Comparison of ENCODE assay signal across 8 mouse cellular contexts in the genomic region with DNA sequence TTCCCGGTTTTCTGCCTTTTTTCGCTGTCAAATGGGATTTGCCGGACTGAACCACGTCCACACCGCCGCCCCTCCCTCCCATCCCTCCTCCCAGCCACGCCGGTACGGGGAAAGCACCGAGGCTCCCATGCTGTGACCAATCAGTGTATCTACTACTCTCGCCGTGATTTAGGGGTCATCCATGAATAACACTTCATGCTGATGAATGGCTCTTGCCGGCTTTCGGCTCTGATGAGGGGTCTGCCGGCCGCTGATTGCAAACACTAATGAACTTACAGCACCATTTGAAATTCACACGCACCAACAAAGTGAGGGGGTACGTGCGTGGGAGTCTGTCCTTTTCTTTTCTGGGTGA. TPM values are rescaled to one million over a fixed set of nuclear protein-coding genes. Genes with fewer than 3 reads are reported as not detected.
A peak's percentile ranks its signal among the peaks of the same experiment; 100 is the strongest.
DNase-seq lines count a peak whose midpoint lies in the region; ATAC-seq and TF ChIP-seq lines count a peak whose summit lies in the region.

A gene (minus strand): TSS at position 21 of the 355 bp plus-strand sequence.

- H3K4me3 ChIP-seq in bone marrow, adult 2 months (replicated peaks; ENCODE audit: control insufficient read depth, low read depth, low read length) = peak within 1 kb of the TSS; percentile 24
- H3K4me3 ChIP-seq in forebrain, embryonic 13.5 days = peak within 1 kb of the TSS; percentile 67
- H3K4me3 ChIP-seq in kidney, postnatal 0 days (replicated peaks; ENCODE audit: low read depth, low read length) = peak within 1 kb of the TSS; percentile 70
- peak within 1 kb of the TSS; percentile 87 for H3K4me3 ChIP-seq in midbrain, embryonic 10.5 days

- H3K9ac ChIP-seq in forebrain, embryonic 13.5 days = peak within 1 kb of the TSS; percentile 76
- peak within 1 kb of the TSS; percentile 73 for H3K9ac ChIP-seq in kidney, postnatal 0 days (ENCODE audit: low read depth, low read length)

- no peaks in the 10 kb centered on the region for H3K9me3 ChIP-seq in forebrain, embryonic 13.5 days (replicated peaks)
- no peaks in the 10 kb centered on the region for H3K9me3 ChIP-seq in kidney, postnatal 0 days (replicated peaks; ENCODE audit: low read length)
- no peaks in the 10 kb centered on the region for H3K9me3 ChIP-seq in midbrain, embryonic 10.5 days (replicated peaks)

- no peak for TF ChIP-seq CTCF in bone marrow, adult 2 months (IDR thresholded peaks at IDR 0.05; ENCODE audit: control insufficient read depth, insufficient read depth, low read length)
- no peak for TF ChIP-seq CTCF in kidney, postnatal 0 days (IDR thresholded peaks at IDR 0.05; ENCODE audit: low read depth)

- H3K36me3 ChIP-seq in forebrain, embryonic 13.5 days (ENCODE audit: poor library complexity, severe bottlenecking) = no peaks in the 10 kb centered on the region
- H3K36me3 ChIP-seq in kidney, postnatal 0 days (ENCODE audit: insufficient read depth, low read length) = no peaks in the 10 kb centered on the region
- no peaks in the 10 kb centered on the region for H3K36me3 ChIP-seq in midbrain, embryonic 10.5 days

- H3K27ac ChIP-seq in bone marrow, adult 2 months (ENCODE audit: control insufficient read depth, insufficient read depth, low read depth, low read length, poor library complexity) = no peak within 1 kb of the TSS
- H3K27ac ChIP-seq in forebrain, embryonic 13.5 days = peak within 1 kb of the TSS; percentile 65
- peak within 1 kb of the TSS; percentile 70 for H3K27ac ChIP-seq in kidney, postnatal 0 days
- peak within 1 kb of the TSS; percentile 93 for H3K27ac ChIP-seq in midbrain, embryonic 10.5 days (replicated peaks)

- H3K27me3 ChIP-seq in forebrain, embryonic 13.5 days = peaks cover 58% of the 10 kb centered on the region
- no peaks in the 10 kb centered on the region for H3K27me3 ChIP-seq in kidney, postnatal 0 days (ENCODE audit: insufficient read depth, low read length)
- H3K27me3 ChIP-seq in midbrain, embryonic 10.5 days (ENCODE audit: low read depth, poor library complexity, severe bottlenecking) = peaks cover 54% of the 10 kb centered on the region

- peak; percentile 64 for ATAC-seq in forebrain, embryonic 13.5 days
- ATAC-seq in kidney, postnatal 0 days (replicated peaks; ENCODE audit: low FRiP score, low read depth) = no peak; the same call in 1 of the 2 replicates

- WGBS in bone marrow, adult 2 months = 3% methylated on average over 19 of the region's 19 CpGs
- under 1% methylated on average over 19 of the region's 19 CpGs for whole genome bisulfite sequencing in forebrain, embryonic 13.5 days
- under 1% methylated on average over 19 of the region's 19 CpGs for WGBS in kidney, postnatal 0 days
- WGBS in midbrain, embryonic 10.5 days = under 1% methylated on average over 19 of the region's 19 CpGs

- H3K4me1 ChIP-seq in bone marrow, adult 2 months (ENCODE audit: control insufficient read depth, insufficient read depth, low read length) = no peaks in the 10 kb centered on the region
- H3K4me1 ChIP-seq in forebrain, embryonic 13.5 days = peaks cover 21% of the 10 kb centered on the region
- no peaks in the 10 kb centered on the region for H3K4me1 ChIP-seq in kidney, postnatal 0 days (replicated peaks; ENCODE audit: insufficient read depth, low read length)
- H3K4me1 ChIP-seq in midbrain, embryonic 10.5 days = peaks cover 84% of the 10 kb centered on the region

- no peak for TF ChIP-seq POLR2A in bone marrow, adult 2 months (IDR thresholded peaks at IDR 0.05; ENCODE audit: borderline replicate concordance, control insufficient read depth, low read depth, low read length)

- H3K4me2 ChIP-seq in forebrain, embryonic 13.5 days = peak within 1 kb of the TSS; percentile 94
- peak within 1 kb of the TSS; percentile 88 for H3K4me2 ChIP-seq in kidney, postnatal 0 days (ENCODE audit: low read length)

- DNase-seq in left cerebral cortex, adult 18-20 months (ENCODE audit: low spot score in 2 of 2) = peak; percentile 8 to 10
- no peak for DNase-seq in left cerebral cortex, adult 11 months (ENCODE audit: low spot score)
- DNase-seq in kidney, postnatal 0 days (ENCODE audit: low spot score) = peak; percentile 67
- DNase-seq in midbrain, embryonic 10.5 days (ENCODE audit: low spot score) = peak; percentile 73
- no peak for DNase-seq in spleen, postnatal 14 days (ENCODE audit: low spot score in 2 of 2)
- no peak for DNase-seq in lung, postnatal 25 days (ENCODE audit: low spot score)

RNA-seq across cellular contexts. Expression of the gene that starts here (rescaled TPM):
- 10 to 100 TPM; 63.4 to 78.5 TPM for total RNA-seq in left cerebral cortex, adult 18-20 months (2021)
- polyA plus RNA-seq in bone marrow, adult 2 months (2011; ENCODE audit: insufficient read depth, insufficient read length, low replicate concordance, missing spikeins) = 0.20 and 0.45 TPM in 2 replicates
- polyA plus RNA-seq in forebrain, embryonic 13.5 days (2015; fragmentation: Nextera tagmentation; extraction: Ambion mirVana) = 20.6 and 20.9 TPM in 2 replicates
- polyA plus RNA-seq in kidney, postnatal 0 days (2015; fragmentation: Nextera tagmentation; extraction: Ambion mirVana) = 13.9 and 15.3 TPM in 2 replicates
- 33.6 and 38.5 TPM in 2 replicates for polyA plus RNA-seq in midbrain, embryonic 10.5 days (2016; fragmentation: Nextera tagmentation; extraction: Ambion mirVana)

Comparison
In these comparisons a context has a peak if more than half of its experiments do, and no peak if none do; other contexts are left out.
1. RNA of the gene that starts here (polyA plus RNA-seq): 33.6 to 38.5 TPM in midbrain, embryonic 10.5 days, 20.6 to 20.9 TPM in forebrain, embryonic 13.5 days and 13.9 to 15.3 TPM in kidney, postnatal 0 days; 0.20 to 0.45 TPM in bone marrow, adult 2 months; every median in the first group is over 10 times any median in the second.
2. DNase-seq: peak in left cerebral cortex, adult 18-20 months (2 of 2), kidney, postnatal 0 days (single experiment) and midbrain, embryonic 10.5 days (single experiment); none in left cerebral cortex, adult 11 months (single experiment), spleen, postnatal 14 days (0 of 2) and lung, postnatal 25 days (single experiment).
3. H3K4me3 ChIP-seq: peak in every context shown above with its lines; median percentile 87 in midbrain, embryonic 10.5 days; 70 in kidney, postnatal 0 days; 67 in forebrain, embryonic 13.5 days; 24 in bone marrow, adult 2 months.